Mouse (Mus musculus): ENCODE measurements at regions not wholly inside any gene's neighbourhood (a gene's known extent, or its start where the extent isn't known, plus 50 kb on each side); places are given as distances from the start of the nearest gene placed in this dataset.
A peak's percentile ranks its signal among the peaks of the same experiment; 100 is the strongest.

DNA sequence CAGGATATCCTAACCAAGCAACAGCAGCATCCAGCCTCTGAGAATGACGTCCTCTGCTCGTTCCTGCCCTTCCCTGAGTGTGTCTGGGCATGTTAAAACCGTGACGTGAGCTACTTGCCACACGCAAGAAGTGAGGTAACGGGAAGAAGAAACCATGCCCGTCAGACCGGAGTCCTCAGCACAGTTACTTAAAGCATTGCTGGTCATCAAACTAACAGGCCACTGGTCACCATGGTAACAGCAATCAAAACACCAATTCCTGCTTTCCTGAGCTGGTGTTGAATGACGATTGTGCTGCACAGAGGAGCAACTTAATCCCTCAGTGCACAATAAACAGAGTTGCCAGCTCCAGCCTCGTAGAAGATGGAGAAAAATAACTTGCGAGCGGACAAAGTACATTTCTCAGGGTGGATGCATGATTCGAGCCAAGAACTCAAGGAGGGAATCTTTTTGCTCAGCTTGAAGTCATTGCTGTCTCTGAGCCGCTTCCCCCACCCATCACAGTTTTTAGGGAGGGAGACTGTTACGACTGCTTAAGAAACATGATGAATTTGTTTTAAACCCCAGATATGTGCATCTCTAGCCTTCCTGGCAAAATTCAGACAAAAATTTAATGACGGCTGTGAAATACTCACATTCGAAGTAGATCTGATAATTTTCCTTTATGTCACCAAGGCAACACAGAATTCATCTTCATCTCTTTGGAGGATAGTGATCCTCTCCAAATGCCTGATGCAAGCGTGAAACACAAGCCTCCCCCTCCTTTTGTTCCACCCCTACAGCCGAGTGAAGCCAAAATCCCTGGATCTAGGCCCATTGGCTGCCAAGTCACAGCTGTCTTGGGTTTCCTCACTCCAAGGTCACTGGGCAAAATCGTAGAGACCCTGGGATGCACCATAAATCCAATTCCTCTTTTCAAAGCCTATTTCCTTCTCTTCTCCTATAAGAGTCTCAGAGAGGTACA is 95.6 kb upstream of the Gm26657 start:
- H3K9ac ChIP-seq = no peak overlapping the region
- peaks cover 13% of the 10 kb centered on the region for H3K4me1 ChIP-seq
- no peaks in the 10 kb centered on the region for H3K27me3 ChIP-seq (replicated peaks)
- no peak overlapping the region for H3K4me3 ChIP-seq
- no peaks in the 10 kb centered on the region for H3K36me3 ChIP-seq
- ATAC-seq (ENCODE audit: low FRiP score, low read depth) = peak; percentile 82
- no peak overlapping the region for H3K27ac ChIP-seq
- 29% methylated on average over 20 of the region's 20 CpGs for WGBS
- H3K4me2 ChIP-seq (replicated peaks) = peak overlapping the region; percentile 39
- no peaks in the 10 kb centered on the region for H3K9me3 ChIP-seq

DNA sequence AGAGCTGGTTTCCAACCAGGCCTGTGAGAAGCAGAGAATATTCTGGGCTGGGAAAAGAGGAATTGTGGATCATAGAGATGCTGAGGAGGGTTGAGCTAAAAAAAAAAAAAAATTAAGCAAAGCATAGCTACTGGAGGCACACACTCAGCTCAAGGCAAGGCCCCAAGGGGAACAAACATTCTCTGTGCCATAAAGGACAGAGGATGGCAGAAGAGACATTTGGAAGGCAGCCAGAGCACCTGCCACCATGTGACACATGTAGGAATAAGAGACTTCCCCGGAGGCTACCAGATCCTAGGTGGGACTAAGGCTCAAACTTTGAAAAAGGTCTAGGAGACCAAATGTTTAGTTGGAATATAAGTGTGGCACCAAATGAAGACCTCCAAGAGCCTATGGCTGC is 96.4 kb upstream of the Gm26657 start:
- Histone ChIP-seq H3K36me3 (no peaks in the 10 kb centered on the region), H3K27ac (no peak overlapping the region), H3K4me2 (replicated peaks) (no peak overlapping the region), H3K9ac (no peak overlapping the region), H3K9me3 (no peaks in the 10 kb centered on the region), H3K27me3 (replicated peaks) (no peaks in the 10 kb centered on the region), H3K4me3 (no peak overlapping the region), H3K4me1 (peaks cover 13% of the 10 kb centered on the region)
- ATAC-seq (ENCODE audit: low FRiP score, low read depth) = no peak
- 76% methylated on average over 1 of the region's 1 CpGs for WGBS

DNA sequence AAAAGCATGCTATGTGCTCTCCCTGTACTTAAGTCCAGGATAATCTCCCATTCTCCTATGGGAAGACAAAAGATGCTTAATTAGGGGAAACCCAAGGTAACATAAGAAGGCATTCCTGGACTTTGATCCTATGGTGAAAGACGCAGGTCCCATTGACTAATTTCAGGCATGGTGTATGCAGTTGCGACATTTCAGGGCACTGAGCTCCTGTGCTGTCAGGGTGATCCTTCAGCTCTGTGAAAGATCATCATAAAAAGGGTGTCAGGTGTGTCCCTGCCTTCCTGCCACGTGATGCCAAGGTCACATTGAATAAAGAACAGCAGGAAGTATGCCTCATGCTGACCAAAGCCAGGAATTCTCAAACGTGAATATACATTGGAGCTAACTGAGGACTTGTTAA is 100.2 kb upstream of the Gm26657 start:
- Histone ChIP-seq H3K9ac (no peak overlapping the region), H3K4me3 (no peak overlapping the region), H3K4me1 (peaks cover 13% of the 10 kb centered on the region), H3K4me2 (replicated peaks) (no peak overlapping the region), H3K27ac (no peak overlapping the region), H3K9me3 (no peaks in the 10 kb centered on the region), H3K36me3 (no peaks in the 10 kb centered on the region), H3K27me3 (replicated peaks) (no peaks in the 10 kb centered on the region)
- 59% methylated on average over 4 of the region's 4 CpGs for WGBS
- ATAC-seq (ENCODE audit: low FRiP score, low read depth) = no peak

DNA sequence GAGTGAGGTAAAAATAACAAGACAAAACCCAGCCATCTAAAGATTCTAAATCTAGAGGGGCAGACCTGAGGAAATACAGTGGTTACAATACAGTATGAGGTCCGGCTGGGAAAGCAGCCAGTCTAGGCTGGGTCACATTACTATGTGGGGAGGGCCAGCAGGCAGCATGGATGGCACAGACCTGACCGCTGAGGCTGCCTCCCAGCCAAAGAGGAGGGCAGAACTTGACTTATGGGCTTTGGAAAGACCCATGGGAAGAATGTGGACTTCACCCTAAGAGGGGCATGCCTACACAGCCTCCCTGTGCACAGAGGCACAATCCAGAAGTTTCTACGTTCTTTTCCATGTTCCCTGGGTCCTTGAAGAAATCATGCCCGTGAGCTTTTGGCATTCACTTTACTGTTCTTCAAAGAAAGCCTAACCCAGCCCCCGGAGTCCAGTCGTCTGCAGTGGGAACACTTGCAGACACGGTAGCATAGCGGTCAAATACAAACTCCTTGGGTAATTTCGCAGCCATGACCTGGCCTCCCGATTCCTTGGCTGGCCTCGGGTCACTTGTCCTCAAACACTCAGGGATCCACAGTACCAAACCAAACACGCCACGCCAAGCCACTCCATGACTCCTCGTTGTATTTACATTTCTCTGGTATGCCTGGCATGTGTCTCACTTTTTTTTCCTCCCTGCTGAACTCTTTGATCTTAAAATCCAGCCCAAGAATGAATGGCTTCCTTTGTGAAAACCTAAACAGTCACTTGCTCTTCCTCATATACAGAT is 101.0 kb upstream of the Gm26657 start:
- Histone ChIP-seq H3K27ac (no peak overlapping the region), H3K9me3 (no peaks in the 10 kb centered on the region), H3K27me3 (replicated peaks) (no peaks in the 10 kb centered on the region), H3K4me1 (peaks cover 4% of the 10 kb centered on the region), H3K9ac (no peak overlapping the region), H3K4me3 (no peak overlapping the region), H3K36me3 (no peaks in the 10 kb centered on the region), H3K4me2 (replicated peaks) (no peak overlapping the region)
- ATAC-seq (ENCODE audit: low FRiP score, low read depth) = no peak
- 59% methylated on average over 14 of the region's 14 CpGs for WGBS

DNA sequence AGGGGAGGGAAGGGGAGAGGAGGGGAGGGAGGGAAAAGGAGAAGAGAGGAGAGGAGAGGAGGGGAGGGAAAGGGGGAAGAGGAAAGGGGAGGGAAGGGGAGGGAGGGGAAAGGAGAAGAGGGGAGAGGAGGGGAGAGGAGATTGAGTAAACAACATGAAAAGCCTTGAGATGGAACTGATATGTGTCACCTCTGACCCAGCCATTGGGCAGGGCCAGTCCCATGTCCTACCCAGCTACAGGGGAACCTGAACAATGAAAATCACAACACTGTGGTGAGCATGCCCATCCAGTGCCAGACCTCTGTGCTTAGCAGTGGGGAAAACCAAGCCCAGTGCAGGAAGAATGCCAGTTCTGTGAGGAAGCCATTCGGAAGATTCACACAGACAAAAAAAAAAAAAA is 103.6 kb upstream of the Gm26657 start:
- WGBS = 84% methylated on average over 1 of the region's 1 CpGs

DNA sequence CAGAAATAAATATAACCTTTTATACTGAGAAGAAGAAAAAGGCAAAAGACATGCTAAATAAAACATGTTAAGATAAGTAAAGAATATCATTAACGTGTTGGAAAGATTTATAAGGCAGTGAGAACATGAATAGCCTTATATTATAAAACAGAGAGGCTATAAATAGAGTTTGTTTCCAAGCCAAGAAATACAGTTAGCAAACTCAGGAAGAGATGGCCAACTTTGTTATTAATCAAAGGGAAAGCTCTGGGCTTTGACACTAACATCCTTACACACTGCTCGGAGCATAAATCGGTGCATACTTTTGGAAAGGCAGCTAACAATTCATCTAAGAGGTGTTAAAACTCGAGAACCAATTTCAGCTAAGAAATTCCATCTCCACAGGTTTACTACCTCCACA is 106.3 kb upstream of the Gm26657 start:
- no peaks in the 10 kb centered on the region for H3K4me1 ChIP-seq
- no peak for ATAC-seq (ENCODE audit: low FRiP score, low read depth)
- no peaks in the 10 kb centered on the region for H3K27me3 ChIP-seq (replicated peaks)
- H3K4me3 ChIP-seq = no peak overlapping the region
- no peak overlapping the region for H3K9ac ChIP-seq
- H3K36me3 ChIP-seq = no peaks in the 10 kb centered on the region
- 75% methylated on average over 4 of the region's 4 CpGs for WGBS
- H3K9me3 ChIP-seq = no peaks in the 10 kb centered on the region
- H3K27ac ChIP-seq = no peak overlapping the region
- H3K4me2 ChIP-seq (replicated peaks) = no peak overlapping the region

More for the DNA sequence above, 103.6 kb upstream of the Gm26657 start:
- Histone ChIP-seq H3K36me3 (no peaks in the 10 kb centered on the region), H3K9ac (no peak overlapping the region), H3K4me3 (no peak overlapping the region), H3K27ac (no peak overlapping the region), H3K4me1 (no peaks in the 10 kb centered on the region), H3K27me3 (replicated peaks) (no peaks in the 10 kb centered on the region), H3K4me2 (replicated peaks) (no peak overlapping the region), H3K9me3 (no peaks in the 10 kb centered on the region)
- no peak for ATAC-seq (ENCODE audit: low FRiP score, low read depth)

DNA sequence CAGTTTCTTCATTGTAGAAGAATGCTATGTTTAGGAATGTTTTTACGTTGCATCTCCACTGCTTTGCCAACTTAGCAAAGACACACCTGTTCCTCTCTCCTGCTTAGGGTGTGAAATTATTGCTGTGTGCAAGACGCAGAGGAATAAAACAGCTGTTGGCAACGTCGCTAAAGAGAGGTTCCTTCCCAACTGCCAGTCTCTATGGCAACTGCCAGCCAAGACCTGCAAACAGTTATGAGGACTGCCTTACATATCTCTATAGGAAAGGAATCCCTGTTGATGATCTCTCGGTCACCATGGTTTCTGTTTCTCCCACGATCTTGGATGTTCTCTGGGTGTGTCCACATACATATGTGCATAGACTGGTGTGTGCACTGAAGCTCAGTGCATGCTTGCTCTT is 109.6 kb upstream of the Gm26657 start:
- no peak for ATAC-seq (ENCODE audit: low FRiP score, low read depth)
- Histone ChIP-seq H3K9ac (no peak overlapping the region), H3K36me3 (no peaks in the 10 kb centered on the region), H3K27ac (no peak overlapping the region), H3K4me1 (no peaks in the 10 kb centered on the region), H3K9me3 (no peaks in the 10 kb centered on the region), H3K4me3 (no peak overlapping the region), H3K4me2 (replicated peaks) (no peak overlapping the region), H3K27me3 (replicated peaks) (no peaks in the 10 kb centered on the region)
- 79% methylated on average over 6 of the region's 6 CpGs for WGBS

DNA sequence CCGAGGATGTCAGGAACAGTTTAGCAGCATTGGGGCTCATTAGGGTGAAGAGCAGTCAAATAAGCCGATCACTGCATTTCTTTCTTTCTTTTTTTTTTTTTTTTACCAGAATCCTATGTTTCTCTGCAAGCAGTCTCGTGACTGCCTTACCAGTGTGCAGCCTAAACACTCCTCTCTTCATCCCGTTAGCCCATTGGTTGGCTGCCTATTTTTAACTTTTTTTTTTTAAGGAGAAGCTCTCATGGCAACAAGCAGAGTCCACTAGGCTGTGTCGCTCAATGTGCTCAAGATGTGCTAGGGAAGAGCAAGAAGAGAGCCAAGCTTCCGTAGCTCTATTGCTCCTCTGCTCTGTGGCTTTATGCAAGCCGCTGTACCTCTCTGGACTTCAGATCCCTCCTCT is 112.7 kb upstream of the Gm26657 start:
- H3K4me1 ChIP-seq = no peaks in the 10 kb centered on the region
- H3K9me3 ChIP-seq = no peaks in the 10 kb centered on the region
- H3K9ac ChIP-seq = no peak overlapping the region
- H3K27ac ChIP-seq = no peak overlapping the region
- no peaks in the 10 kb centered on the region for H3K36me3 ChIP-seq
- no peak overlapping the region for H3K4me3 ChIP-seq
- no peaks in the 10 kb centered on the region for H3K27me3 ChIP-seq (replicated peaks)
- ATAC-seq (ENCODE audit: low FRiP score, low read depth) = no peak
- 84% methylated on average over 7 of the region's 7 CpGs for WGBS
- H3K4me2 ChIP-seq (replicated peaks) = no peak overlapping the region

DNA sequence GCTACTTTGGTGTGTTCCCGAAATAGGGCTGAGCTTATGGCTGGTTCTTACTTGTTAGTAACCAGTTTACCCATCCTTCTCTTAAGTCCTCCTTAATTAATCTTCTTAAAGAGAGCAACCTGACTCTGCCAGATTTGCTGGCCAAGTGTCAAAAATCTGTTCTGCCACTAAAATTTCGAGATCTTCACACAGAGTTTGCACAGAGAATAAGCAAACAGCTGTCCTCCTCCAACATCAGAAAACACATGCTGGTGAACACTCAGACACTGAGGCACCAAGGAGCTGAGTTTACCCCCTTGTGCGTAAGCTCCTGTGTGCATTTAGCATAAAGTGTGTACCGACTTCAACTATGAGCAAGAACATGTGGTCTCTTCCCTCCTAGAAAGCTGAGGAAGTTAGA is 118.1 kb upstream of the Gm26657 start:
- no peak for ATAC-seq (ENCODE audit: low FRiP score, low read depth)
- H3K4me1 ChIP-seq = no peaks in the 10 kb centered on the region
- WGBS = 88% methylated on average over 4 of the region's 4 CpGs
- H3K27ac ChIP-seq = no peak overlapping the region
- H3K27me3 ChIP-seq (replicated peaks) = no peaks in the 10 kb centered on the region
- H3K4me3 ChIP-seq = no peak overlapping the region
- H3K36me3 ChIP-seq = no peaks in the 10 kb centered on the region
- H3K4me2 ChIP-seq (replicated peaks) = no peak overlapping the region
- H3K9me3 ChIP-seq = no peaks in the 10 kb centered on the region
- no peak overlapping the region for H3K9ac ChIP-seq

DNA sequence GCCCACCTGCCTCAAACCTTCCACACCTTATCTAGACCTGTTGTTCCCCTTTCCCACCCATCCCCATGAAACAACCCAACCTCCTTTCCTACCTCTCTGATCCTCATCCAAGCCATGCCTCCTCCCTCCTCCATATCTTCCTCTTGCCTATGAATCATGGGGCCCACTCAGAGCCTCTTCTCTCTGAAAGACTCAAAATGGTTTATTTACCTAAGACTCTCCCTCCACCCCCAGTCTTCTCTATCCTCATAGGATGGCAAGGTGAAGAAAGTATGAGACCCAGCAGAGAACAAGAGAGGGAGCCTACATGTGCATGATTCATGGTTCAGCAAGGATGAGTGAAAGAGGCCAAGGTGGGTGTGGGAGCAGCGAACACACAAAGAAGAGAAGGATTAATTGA is 118.5 kb upstream of the Gm26657 start:
- 94% methylated on average over 1 of the region's 1 CpGs for WGBS
- H3K4me2 ChIP-seq (replicated peaks) = no peak overlapping the region
- H3K4me3 ChIP-seq = no peak overlapping the region
- ATAC-seq (ENCODE audit: low FRiP score, low read depth) = no peak
- no peaks in the 10 kb centered on the region for H3K4me1 ChIP-seq
- no peaks in the 10 kb centered on the region for H3K27me3 ChIP-seq (replicated peaks)
- no peak overlapping the region for H3K9ac ChIP-seq
- no peaks in the 10 kb centered on the region for H3K9me3 ChIP-seq
- H3K36me3 ChIP-seq = no peaks in the 10 kb centered on the region
- no peak overlapping the region for H3K27ac ChIP-seq

DNA sequence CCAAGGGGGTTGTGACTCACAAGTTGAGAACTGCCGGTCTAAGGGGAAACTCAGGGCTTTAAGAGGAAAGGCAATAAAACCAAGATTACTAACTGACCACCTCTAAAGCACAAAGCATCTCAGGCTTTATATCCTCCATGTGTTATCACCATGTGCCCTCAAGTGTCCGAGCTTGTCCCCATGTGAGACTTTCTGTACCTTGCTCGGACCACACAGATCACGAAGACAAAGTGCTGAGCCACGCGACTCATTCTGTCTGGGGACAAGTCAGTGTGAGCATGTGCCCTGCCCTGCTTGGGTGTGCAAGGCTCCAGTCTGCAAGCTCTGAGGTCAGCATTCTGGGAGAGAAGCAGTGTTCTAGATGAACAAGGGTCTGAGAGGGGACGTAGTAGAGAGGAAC is 119.2 kb upstream of the Gm26657 start:
- no peak overlapping the region for H3K9ac ChIP-seq
- 83% methylated on average over 7 of the region's 7 CpGs for WGBS
- no peaks in the 10 kb centered on the region for H3K4me1 ChIP-seq
- no peak overlapping the region for H3K4me2 ChIP-seq (replicated peaks)
- H3K27me3 ChIP-seq (replicated peaks) = no peaks in the 10 kb centered on the region
- no peaks in the 10 kb centered on the region for H3K9me3 ChIP-seq
- H3K4me3 ChIP-seq = no peak overlapping the region
- H3K36me3 ChIP-seq = no peaks in the 10 kb centered on the region
- H3K27ac ChIP-seq = no peak overlapping the region
- ATAC-seq (ENCODE audit: low FRiP score, low read depth) = no peak

DNA sequence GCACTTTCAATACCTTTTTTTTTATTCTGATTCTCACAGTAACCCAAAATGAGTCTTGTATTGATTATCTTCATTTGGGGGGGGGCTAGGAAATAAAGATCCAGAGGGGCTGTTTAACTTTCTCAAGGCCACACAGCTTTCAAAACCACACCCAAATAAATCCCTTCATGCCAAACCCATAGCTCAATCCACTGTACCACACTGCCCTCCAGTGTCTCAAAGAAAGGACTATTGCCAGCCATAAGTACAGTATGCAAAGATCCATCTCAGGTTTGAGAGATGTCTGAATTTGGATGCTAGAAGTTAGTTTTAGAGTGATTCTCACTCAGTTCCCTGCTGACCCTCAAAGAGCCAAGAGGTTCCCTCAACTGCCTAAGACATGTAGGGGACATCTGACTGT is 120.1 kb upstream of the Gm26657 start:
- no peak overlapping the region for H3K4me2 ChIP-seq (replicated peaks)
- no peak overlapping the region for H3K4me3 ChIP-seq
- H3K36me3 ChIP-seq = no peaks in the 10 kb centered on the region
- no peak overlapping the region for H3K9ac ChIP-seq
- H3K27me3 ChIP-seq (replicated peaks) = no peaks in the 10 kb centered on the region
- no peak overlapping the region for H3K27ac ChIP-seq
- H3K4me1 ChIP-seq = no peaks in the 10 kb centered on the region
- no peak for ATAC-seq (ENCODE audit: low FRiP score, low read depth)
- no peaks in the 10 kb centered on the region for H3K9me3 ChIP-seq
